Mouse (Mus musculus): Measurements from ENCODE around the gene Ttpal. TPM values are rescaled to one million over a fixed set of nuclear protein-coding genes. Genes with fewer than 3 reads are reported as not detected.
A peak's percentile ranks its signal among the peaks of the same experiment; 100 is the strongest.

Ttpal gene
- total RNA-seq, 2 experiments from 2014 or later, result 12.7 to 21.8 TPM

- peak; percentile 81 for ATAC-seq (replicated peaks; ENCODE audit: poor library complexity, severe bottlenecking)
These were observed 56.1 kb downstream of the Ttpal start, which contains the start of gene Pkig for GRCm38 (mm10) chr2:163657975-163658886. Gene Pkig (plus strand): TSS chr2:163658386.

- ATAC-seq (replicated peaks; ENCODE audit: poor library complexity, severe bottlenecking), result no peak
These were observed 56.8 kb downstream of the Ttpal start for GRCm38 (mm10) chr2:163658941-163659340.

DNA sequence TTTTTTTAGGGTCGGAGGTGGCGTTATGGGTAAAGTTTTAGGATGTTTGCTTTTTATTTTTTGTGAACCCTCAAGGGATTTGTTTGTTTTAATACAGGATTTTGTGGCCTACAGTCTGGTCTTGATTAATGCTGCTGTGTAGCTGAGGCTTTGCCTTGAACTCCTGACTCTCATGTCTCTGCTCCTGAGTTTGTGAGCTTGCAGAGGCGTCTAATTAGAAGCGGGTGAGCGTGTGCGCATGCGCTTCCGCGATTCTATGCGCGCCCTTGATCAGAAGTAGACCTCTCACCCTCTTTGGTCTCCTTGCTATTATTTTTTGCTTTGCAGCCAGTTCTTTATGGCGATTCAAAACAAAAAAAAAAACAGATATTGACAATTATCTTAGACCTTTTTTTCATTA, 57.3 kb downstream of the Ttpal start:
- no peak for ATAC-seq (replicated peaks; ENCODE audit: poor library complexity, severe bottlenecking)

GRCm38 (mm10) chr2:163660103-163660701, 58.1 kb downstream of the Ttpal start:
- ATAC-seq (replicated peaks; ENCODE audit: poor library complexity, severe bottlenecking), result peak; percentile 23; the same call in 1 of the 2 replicates

DNA sequence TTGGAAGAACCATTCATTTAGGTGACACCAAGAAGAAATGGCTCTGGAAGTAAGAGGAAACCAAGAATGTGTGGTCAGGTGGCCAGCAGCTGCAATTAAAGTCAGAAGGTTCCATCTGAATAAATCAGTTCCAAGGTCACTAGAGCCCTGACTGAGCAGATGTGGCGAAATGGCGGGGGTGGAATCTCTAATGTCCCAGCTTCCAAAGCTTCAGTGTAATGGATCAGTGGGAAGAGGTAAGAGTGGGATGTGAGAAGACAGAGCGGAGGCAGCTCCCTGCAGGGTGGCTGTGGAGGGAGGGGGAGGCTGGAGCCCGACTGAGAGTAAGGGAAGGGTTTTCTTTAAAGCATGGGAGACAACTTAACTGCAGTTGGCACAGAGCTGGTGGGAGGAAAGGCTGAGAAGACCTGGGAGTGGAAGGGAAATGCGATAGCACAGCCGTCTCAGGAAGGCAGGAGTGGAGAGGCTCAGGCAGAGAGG, 59.3 kb downstream of the Ttpal start:
- no peak for ATAC-seq (replicated peaks; ENCODE audit: poor library complexity, severe bottlenecking)

GRCm38 (mm10) chr2:163662076-163662475, 60.0 kb downstream of the Ttpal start:
- ATAC-seq (replicated peaks; ENCODE audit: poor library complexity, severe bottlenecking), result no peak

- peak; percentile 70 for ATAC-seq (replicated peaks; ENCODE audit: poor library complexity, severe bottlenecking)
These were observed 60.6 kb downstream of the Ttpal start for GRCm38 (mm10) chr2:163662698-163663221.

- no peak; the same call in 1 of the 2 replicates for ATAC-seq (replicated peaks; ENCODE audit: poor library complexity, severe bottlenecking)
These were observed 61.8 kb downstream of the Ttpal start for GRCm38 (mm10) chr2:163663930-163664329.

DNA sequence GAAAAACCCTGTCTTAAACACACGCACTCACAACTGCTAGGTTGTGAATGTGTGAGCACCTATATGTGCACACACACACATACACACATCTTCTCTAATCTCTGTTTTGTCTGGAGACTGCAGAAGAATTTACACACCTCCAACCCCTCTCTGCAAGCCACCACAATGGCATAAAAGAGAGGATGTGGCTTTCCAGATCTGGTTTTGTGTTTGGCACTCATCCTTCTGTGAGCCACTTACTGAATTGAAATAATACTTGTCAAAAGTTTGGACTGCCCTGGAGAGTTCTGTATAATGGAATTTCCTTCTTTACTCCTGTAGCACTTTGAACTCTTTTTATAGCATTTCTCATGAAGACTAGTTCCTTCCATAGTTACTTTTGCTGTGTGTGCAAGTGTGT, 64.9 kb downstream of the Ttpal start:
- no peak for ATAC-seq (replicated peaks; ENCODE audit: poor library complexity, severe bottlenecking)

Other genes starting within 250 kb of the Ttpal start
- gene Jph2, start 204.3 kb upstream of the Ttpal start, total RNA-seq (2014; fragmentation: Nextera tagmentation), result not detected in 2 replicates
- not detected in 2 replicates for gene Jph2, start 204.3 kb upstream of the Ttpal start, total RNA-seq (2017)
- 76.0 and 92.9 TPM in 2 replicates for gene Oser1, start 177.6 kb upstream of the Ttpal start, total RNA-seq (2014; fragmentation: Nextera tagmentation)
- gene Oser1, start 177.6 kb upstream of the Ttpal start, total RNA-seq (2017), result 91.0 and 101 TPM in 2 replicates
- not detected in 2 replicates for gene Gdap1l1, start 163.8 kb upstream of the Ttpal start, total RNA-seq (2014; fragmentation: Nextera tagmentation)
- not detected in 2 replicates for gene Gdap1l1, start 163.8 kb upstream of the Ttpal start, total RNA-seq (2017)
- gene Fitm2, start 129.7 kb upstream of the Ttpal start, total RNA-seq (2014; fragmentation: Nextera tagmentation), result 2.7 and 2.9 TPM in 2 replicates
- 5.4 and 6.0 TPM in 2 replicates for gene Fitm2, start 129.7 kb upstream of the Ttpal start, total RNA-seq (2017)
- not detected in 2 replicates for gene R3hdml, start 110.0 kb upstream of the Ttpal start, total RNA-seq (2014; fragmentation: Nextera tagmentation)
- not detected in 2 replicates for gene R3hdml, start 110.0 kb upstream of the Ttpal start, total RNA-seq (2017)
- 0.37 and 1.6 TPM in 2 replicates for gene Hnf4a, start 95.5 kb upstream of the Ttpal start, total RNA-seq (2014; fragmentation: Nextera tagmentation)
- gene Hnf4a, start 95.5 kb upstream of the Ttpal start, total RNA-seq (2017), result 0.15 and 0.30 TPM in 2 replicates
- gene Serinc3, start 42.8 kb downstream of the Ttpal start, total RNA-seq (2014; fragmentation: Nextera tagmentation), result 505 and 572 TPM in 2 replicates
- gene Serinc3, start 42.8 kb downstream of the Ttpal start, total RNA-seq (2017), result 503 and 505 TPM in 2 replicates
- 89.1 and 89.4 TPM in 2 replicates for gene Pkig, start 56.1 kb downstream of the Ttpal start, total RNA-seq (2014; fragmentation: Nextera tagmentation)
- 52.2 and 65.1 TPM in 2 replicates for gene Pkig, start 56.1 kb downstream of the Ttpal start, total RNA-seq (2017)
- 14.7 and 22.8 TPM in 2 replicates for gene Ada, start 147.9 kb downstream of the Ttpal start, total RNA-seq (2014; fragmentation: Nextera tagmentation)
- 17.0 and 19.3 TPM in 2 replicates for gene Ada, start 147.9 kb downstream of the Ttpal start, total RNA-seq (2017)
- not detected in 2 replicates for gene Ccn5, start 218.5 kb downstream of the Ttpal start, total RNA-seq (2014; fragmentation: Nextera tagmentation)
- gene Ccn5, start 218.5 kb downstream of the Ttpal start, total RNA-seq (2017), result not detected in 2 replicates

All from granulocyte monocyte progenitor cell, adult 5-6 weeks (primary cell).